Mouse (Mus musculus) yolk sac, embryonic 10.5 days (tissue): ENCODE results near the gene Sp2.
A peak's percentile ranks its signal among the peaks of the same experiment; 100 is the strongest.

Experiments
- DNase-seq: peaks from one replicate; pipeline ENCODE4 v3.0.0-alpha.2; 2017; ENCODE audit warnings: low spot score

Gene Sp2

GRCm38 (mm10) chr11:96982859-96983258 is at the start of gene Sp2:
TSS of gene Sp2 (minus strand) at chr11:96982959.
- DNase-seq = no peak

DNA sequence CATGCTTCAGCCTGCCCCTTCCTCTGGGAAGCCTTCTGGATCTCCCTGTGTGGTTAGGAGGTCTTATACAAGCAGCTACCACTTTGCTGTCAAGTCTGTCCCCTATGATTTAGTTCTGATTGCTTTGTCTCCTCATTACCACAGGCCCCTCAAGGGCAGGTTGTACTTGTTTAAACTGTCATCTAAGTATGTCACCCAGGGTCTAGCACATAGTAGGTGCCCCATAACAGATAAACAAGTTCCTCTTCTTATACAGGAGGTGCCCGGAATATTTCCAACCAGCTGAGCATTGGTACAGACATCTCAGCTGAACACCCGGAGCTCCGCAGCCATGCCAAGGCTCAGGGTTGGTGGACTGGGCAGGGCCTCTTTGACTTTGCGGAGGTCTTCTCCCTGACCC is 49.7 kb upstream of the Sp2 start:
- no peak for DNase-seq

DNA sequence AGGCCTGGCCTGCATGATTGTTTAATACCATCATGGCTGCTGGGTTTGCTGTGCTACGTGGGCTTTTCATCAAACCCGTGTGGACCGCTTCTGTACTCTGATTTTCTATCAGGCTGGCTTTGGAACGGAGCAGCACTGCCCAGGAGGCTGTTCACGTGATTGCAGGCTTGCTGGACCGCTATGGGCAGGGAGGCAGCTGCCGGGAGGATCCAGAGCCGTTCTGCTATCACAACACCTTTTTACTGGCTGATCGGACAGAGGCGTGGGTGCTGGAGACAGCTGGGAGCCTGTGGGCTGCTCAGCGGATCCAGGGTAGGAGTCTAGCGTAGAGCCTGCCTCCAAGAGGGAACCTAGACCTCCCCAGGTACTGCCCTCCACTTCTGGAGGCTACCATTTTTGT is 49.2 kb upstream of the Sp2 start:
- DNase-seq = no peak

DNA sequence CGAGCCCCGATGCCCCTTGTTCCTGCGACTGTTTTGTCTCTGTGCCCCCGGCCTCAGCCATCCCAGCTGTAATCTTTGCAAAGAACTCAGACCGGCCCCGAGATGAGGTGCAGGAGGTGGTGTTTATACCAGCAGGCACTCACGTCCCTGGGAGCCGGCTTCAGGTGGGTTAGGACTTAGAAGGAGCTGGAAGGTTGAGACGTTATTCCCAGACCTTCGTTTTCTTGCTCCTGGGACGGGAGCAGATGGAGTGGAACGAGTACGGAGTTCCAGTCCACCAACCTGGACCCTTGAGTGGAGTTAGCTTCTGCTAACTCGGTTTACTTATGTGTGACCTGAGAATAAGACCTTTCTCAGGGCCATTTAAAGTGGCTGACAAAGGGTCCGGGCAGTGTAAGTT is 47.7 kb upstream of the Sp2 start:
- no peak for DNase-seq

- peak; percentile 92 for DNase-seq
Measured at GRCm38 (mm10) chr11:97029686-97030417, 47.1 kb upstream of the Sp2 start, which contains the start of gene Scrn2. TSS of gene Scrn2 (plus strand) at chr11:97029938.

DNA sequence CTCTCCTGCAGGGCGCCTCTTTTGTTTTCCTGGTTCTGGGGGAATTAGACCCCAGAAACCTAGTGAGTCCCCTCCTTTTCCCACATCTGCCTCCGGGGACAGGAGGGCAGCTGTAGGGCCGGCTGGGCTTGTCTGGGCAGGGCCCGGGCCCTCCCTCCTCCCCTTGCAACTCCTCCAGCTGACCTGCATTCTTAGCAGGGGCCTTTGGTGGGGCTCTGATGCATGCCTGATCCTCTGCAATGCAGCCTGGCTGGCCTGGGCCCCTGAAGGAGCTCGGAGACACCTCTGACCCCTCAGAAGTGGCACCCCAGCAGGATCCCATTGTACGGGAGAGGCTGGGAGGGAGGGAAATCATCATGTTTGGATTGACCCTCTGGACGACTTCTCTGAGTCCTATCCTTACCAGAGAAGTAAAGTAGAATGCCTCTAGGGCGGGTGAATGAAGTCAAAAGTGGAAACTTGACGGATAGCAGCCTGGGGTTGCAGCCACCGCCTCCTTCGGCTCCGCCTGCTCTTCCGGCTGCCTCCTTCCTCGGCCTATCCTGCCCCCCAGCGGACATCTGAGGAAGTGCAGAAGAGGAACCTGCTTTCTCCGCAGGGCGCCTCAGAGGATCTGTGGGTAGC is 43.1 kb upstream of the Sp2 start:
- peak; percentile 78 for DNase-seq

DNA sequence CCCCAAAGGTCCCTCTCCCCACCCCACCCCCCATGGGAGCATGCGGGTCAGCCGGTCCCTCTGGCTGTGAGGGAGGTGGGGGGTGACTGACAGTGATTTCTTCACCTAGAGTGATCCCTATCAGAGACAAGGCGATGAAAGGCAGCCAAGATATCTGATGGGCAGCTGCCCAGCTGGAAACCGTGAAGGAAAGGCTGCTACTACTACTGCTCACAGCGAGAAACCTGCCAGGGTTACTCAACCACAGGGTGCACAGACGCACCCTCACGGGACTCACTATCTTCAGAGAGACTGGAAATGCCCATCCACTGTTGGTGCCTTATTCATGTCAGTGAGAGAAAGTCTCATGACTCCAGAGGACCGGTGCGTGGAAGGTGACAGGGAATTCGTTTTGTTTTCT is 42.2 kb upstream of the Sp2 start:
- no peak for DNase-seq

DNA sequence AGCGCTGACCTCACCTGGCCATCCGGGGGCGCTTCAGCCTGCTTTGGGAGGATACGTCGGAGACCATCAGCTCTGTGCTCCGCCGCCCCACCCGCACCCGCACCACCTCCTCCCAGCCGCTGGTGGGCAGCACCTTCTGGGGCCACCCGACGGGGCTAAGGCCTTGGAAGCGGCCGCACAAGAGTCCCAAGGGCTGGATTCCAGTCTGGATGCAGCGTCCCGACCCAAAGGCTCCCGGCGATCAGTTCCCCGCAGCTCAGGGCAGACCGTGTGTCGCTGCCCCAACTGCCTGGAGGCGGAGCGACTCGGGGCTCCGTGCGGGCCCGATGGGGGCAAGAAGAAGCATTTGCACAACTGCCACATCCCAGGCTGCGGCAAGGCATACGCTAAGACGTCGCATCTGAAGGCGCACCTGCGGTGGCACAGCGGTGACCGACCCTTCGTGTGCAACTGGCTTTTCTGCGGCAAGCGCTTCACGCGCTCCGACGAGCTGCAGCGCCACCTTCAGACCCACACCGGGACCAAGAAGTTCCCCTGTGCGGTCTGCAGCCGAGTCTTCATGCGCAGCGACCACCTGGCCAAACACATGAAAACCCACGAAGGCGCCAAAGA is 39.2 kb upstream of the Sp2 start:
- peak; percentile 58 for DNase-seq

GRCm38 (mm10) chr11:97021121-97021765 is 38.5 kb upstream of the Sp2 start:
- DNase-seq = no peak

GRCm38 (mm10) chr11:97019345-97019708 is 36.6 kb upstream of the Sp2 start:
- no peak for DNase-seq

DNA sequence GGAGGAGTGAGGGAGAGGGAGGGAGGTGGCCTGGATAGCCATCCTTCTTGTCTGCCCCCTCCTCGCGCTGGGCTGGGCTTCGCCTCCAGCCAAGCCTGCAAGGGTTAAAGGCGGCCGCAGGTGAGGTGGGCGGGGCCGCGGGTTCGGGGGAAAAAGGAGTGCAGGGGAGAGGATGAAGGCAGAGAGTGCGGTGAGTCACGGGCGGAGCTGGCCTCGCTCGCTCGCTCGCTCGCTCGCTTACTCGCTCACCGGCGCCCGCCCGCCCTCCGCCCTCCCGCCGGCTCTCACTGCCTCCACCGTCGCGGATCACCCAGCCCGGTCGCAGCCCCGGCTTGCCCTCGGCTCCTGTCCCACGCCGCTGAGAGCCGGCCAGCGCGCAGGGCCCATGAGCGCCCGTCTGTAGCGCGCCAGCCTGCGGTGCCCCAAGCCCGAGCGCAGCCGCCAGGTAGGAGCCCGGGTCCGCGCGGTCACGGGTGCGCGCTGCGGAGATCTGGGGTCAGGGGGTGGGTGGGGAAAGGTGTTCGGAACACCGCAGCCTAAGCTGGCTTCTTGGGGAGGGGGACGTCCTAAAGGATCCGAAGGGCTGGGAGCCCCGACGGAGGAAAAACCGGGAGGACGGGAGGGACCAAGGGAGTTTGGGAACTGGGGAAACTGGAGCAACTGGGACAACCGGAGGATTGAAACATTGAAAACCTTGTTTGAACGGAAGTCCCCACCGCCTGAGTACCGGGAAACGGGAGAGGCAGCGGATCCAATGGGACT is 36.0 kb upstream of the Sp2 start:
- peak; percentile 44 for DNase-seq

GRCm38 (mm10) chr11:97017696-97018582 is 35.2 kb upstream of the Sp2 start:
- DNase-seq = peak; percentile 13

GRCm38 (mm10) chr11:97013121-97013670 is 30.4 kb upstream of the Sp2 start, which contains the start of gene Sp6:
TSS of gene Sp6 (plus strand) at chr11:97013394.
- DNase-seq = no peak

GRCm38 (mm10) chr11:97009198-97009790 is 26.5 kb upstream of the Sp2 start:
- no peak for DNase-seq

DNA sequence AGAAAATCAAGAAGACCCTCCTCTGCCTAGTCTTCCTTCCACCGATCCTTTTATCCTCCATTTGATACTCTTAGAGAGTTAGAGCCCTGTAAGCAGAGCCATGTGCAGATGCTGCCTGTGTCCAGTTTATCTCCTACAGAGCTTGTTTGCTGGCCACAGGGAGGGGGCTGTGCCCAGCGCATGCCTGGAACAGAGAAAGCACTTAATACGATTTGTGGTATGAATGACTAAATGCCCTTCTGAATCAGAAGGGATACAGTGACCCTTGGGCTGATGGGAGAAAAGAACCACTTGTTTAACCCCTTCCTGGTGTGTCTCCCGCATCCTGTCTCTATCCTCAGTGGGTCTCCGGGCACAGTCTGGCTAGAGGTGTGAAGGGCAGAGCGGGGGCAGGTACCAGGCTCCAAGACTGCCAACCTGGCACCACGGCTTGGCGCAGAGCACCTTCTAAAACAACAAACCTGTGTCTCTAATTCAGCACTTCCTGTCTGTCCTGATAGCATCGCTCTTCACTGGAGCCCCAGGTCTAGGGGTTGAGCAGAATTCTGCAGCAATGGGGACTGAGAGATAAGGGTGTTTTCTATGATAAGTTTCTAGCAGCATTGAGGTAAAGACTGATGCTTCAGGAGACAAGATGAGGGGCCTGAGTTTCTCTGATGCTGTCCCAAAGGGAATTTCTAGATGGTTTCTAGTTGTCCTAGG is 24.5 kb upstream of the Sp2 start:
- DNase-seq = no peak

GRCm38 (mm10) chr11:97003170-97003569 is 20.4 kb upstream of the Sp2 start:
- DNase-seq = no peak

DNA sequence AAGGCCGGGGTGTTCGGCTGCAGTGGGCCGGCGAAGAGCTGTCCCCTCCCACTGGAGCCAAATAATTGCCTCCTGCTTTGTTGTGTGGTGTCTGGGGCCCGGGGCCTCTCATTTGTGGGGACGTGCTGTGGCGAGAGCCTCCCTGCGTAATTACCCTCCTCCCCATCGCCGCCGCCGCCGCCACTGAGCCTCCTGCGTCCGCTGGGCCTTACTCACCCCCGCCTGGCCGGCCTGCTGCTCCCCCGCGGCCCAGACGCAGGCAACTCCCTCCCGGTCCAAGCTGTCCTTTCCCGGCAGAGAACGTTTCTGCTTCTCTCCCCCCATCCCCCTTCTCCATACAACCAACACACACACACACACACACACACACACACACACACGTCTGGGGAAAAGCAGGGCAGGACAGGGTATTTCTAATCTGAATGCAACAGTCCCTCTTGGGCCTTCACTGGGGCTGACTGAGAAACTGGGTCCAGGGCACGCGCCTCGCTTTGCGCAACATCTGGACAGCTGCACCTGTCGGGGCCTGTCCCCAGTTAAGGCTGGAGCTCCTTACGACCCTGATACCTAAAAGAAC is 14.7 kb upstream of the Sp2 start:
- DNase-seq = no peak

- DNase-seq = no peak
Measured at GRCm38 (mm10) chr11:96996773-96997379, 14.1 kb upstream of the Sp2 start.
